Mouse (Mus musculus) regulatory T cell (primary cell): ENCODE data around the gene Trim24.

Experiments used
- in situ Hi-C: fragments of 300-600 bp; cut with MboI, MseI; formaldehyde crosslinking; loops from one replicate; pipeline ENCODE4 v1.15.1; 2025; ENCODE audit warnings: high pct_unique_total_duplicates

The Trim24 gene

GRCm38 (mm10) chr6:37863961-37864730 is 6.5 kb upstream of the Trim24 start:
- in situ Hi-C loops, result loop anchor here (10.0 kb wide), 1 partner anchor 671 kb away; the partner anchor contains the start of gene Fmc1

DNA sequence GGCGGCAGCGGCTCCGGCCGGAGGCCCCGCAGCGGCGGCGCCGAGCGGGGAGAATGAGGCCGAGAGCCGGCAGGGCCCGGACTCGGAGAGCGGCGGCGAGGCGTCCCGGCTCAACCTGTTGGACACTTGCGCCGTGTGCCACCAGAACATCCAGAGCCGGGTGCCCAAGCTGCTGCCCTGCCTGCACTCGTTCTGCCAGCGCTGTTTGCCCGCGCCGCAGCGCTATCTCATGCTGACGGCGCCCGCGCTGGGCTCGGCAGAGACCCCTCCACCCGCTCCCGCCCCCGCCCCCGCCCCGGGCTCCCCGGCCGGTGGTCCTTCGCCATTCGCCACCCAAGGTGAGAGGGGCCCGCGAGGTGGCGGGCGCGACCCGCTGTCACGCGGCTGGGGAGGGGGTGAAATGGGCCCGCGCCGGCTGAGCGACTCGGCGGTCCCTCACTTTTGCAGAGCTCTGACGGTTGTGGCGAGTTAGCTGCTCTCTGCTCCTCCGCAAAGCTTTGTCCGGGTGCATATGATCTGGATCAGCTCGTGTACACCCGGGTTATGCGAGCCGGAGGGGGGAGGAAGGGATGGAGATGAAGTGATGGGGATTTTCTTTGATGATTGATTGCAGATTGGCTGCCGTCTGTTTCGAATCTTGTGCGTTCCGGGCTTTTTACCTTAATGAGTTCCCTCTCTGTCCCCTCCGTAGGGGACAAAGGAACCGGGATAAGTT is 683 bp downstream of the Trim24 start:
- in situ Hi-C loops, result no loop called here

- in situ Hi-C loops, result no loop called here
Observed at GRCm38 (mm10) chr6:37872861-37873260, 2.2 kb downstream of the Trim24 start.

- in situ Hi-C loops, result no loop called here
Observed at GRCm38 (mm10) chr6:37873731-37874130, 3.1 kb downstream of the Trim24 start.

GRCm38 (mm10) chr6:37878206-37878605 is 7.6 kb downstream of the Trim24 start:
- in situ Hi-C loops, result no loop called here

DNA sequence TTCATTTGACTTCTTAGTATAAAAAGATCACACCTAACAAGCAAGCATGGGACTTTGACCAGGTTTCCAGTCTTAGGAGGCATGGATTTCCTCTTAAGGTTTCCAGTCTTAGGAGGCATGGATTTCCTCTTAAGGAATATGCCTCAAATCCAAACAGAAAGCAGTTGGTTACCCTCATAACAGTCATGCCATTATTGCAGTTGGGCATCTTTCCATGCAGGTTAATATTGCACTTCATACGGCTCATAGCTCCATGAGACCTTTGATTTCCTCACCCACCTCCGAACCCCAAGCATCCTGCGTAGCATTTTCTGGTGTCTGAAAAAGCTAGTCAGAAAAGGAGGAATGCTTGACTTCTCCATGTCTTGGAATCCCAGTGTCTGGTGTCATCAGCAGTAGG is 10.0 kb downstream of the Trim24 start:
- in situ Hi-C loops, result no loop called here

- in situ Hi-C loops, result no loop called here
Observed at GRCm38 (mm10) chr6:37893586-37893985, 23.0 kb downstream of the Trim24 start.

- in situ Hi-C loops, result no loop called here
Observed at GRCm38 (mm10) chr6:37895646-37896435, 25.2 kb downstream of the Trim24 start.

- in situ Hi-C loops, result no loop called here
Observed at GRCm38 (mm10) chr6:37900221-37900620, 29.6 kb downstream of the Trim24 start.

DNA sequence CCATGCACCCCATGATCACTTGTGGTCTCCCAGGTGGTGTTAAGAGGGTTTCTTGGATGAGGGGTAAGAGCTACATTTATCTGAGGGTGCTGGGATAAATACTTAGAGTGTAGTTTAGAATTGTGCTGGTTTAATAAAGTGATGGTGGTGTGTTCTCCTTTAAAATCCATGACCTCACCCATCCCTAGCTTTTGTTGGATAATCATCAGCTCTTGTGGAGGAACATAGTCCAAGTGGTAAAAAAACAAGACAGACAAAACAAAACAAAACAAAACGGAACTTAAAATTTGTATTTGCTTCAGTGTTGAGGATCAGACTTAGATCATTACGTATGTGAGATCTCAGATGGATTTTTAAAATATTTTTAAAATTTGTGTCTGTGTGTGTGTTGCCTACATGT is 31.2 kb downstream of the Trim24 start:
- in situ Hi-C loops, result no loop called here

DNA sequence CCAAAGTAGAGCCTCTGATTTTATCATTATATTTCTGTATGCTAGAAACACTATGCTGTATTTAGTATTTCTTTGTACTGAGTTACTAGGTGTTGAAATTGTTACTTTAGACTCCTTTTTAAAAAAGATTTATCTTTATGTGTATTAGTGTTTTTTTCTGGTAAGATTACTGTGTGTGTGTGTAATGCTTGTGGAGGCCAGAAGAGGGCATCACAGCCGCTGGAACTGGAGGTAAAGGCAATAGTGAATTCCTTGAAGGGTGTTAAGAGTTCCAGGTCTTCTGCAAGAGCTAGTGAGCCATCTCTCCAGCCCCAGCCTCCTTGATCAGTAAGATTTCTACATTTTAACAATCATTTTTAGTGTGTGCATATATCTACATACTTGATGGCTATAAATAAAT is 33.2 kb downstream of the Trim24 start:
- in situ Hi-C loops, result no loop called here

DNA sequence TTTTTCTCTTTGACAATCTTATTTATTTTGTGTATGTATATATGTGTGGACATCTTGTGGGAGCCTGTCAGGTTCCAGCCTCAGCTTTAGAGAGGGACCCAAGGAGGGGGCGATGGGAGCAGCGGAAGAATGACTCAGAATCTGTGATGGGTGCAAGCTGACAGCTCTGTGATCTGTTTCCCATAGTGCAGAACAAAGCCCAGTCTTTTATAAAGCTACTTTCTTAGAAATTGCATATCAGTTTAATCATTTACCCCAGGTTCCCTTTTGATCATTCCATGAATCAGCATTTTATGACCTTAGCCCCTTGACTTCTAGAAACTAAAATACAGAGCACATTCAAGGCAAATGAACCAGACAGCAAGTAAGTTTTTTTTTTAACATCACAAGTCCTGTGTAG is 42.9 kb downstream of the Trim24 start:
- in situ Hi-C loops, result no loop called here

DNA sequence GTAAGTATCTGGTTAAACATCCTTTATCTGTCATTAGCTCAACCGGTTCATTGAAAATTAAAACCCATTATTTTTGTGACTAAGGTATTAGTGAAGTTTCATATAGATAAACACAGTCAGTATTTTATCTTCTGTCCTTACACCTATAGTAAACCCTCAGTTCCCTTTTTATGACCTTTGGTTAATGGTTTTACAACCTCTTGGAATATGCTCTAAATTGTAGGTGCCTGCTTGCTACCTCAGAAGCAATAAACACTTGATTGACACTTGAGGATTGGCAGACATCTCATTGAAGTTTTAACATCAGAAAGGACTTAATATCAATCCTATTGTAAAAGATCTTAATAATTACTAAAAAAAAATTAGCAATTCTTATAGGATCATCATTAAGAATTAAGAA is 54.5 kb downstream of the Trim24 start:
- in situ Hi-C loops, result no loop called here

DNA sequence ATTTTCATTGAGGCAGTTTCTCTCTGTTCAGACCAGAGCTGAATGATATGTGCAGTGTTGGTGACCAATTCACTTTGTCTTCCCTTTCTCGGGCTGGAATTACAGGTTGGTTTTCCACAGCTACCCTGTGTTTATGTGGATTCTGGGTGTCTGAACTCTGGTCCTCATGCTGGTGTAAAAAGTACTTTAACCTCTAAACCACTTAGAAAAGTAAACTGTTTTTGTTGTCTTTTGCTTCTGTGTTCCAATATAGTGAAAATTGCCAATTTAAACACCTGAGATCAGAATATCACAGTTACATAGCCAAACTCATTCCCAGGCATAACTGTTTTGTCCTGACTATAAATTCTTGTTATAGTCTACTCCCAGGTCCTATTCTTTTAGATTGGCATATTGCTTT is 56.1 kb downstream of the Trim24 start:
- in situ Hi-C loops, result no loop called here

DNA sequence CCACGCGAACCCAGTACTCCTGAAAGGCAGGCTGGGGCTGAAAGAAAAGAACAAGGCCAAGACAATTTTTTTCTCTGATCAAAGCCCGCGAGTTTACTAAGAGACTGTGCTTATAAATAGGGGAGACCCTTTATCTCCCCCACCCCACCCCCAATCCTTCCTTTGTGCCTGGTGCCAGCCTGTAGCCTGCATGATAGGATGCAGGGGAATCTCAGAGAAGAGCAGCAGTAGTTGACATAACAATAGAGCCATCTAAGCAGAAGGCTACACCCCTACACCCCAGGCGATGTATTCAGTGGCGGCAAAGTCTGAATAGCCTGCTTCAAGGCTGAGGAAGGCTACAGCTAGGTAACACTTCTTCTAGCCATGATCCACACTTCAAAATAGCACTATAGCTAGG is 65.9 kb downstream of the Trim24 start:
- in situ Hi-C loops, result no loop called here

- in situ Hi-C loops, result no loop called here
Observed at GRCm38 (mm10) chr6:37951306-37951705, 80.7 kb downstream of the Trim24 start.

DNA sequence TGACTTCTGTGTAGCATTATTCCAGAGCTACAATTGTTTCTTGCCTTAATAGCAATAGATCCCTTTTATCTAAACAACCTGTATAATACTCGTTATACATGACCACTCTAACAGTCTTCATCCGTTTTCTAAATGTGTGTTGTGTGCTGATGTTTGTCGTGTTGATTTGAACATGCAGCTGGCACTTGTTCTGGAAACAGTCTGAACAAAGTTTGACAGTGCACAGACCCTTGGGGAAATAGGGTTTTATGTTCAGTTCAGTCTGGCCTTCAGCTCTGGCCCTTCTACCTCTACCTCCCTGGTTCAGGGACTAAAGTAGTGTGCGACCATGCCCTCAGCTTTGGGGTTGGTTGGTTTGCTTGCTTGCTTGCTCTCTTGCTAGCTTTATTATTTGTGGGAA is 96.8 kb downstream of the Trim24 start:
- in situ Hi-C loops, result no loop called here

DNA sequence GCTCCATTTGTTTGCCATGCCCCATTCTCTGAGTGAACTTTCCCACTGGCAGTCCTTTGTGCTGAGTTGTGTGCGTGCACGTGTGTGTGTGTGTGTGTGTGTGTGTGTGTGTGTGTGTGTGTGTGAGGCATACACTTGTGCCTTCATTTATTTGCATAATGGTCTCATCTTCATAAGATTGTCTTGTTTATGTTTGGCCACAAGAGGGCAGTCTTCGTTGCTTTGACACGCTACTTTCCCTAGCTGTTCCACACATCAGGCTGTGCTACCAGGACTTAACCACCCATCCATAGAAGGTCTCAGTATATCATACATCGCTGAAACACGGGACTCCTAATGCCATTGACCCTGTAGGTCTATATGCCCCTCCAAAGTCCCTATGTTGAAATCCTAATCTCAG is 136.8 kb downstream of the Trim24 start:
- in situ Hi-C loops, result no loop called here

- in situ Hi-C loops, result loop anchor here (10.0 kb wide), 1 partner anchor 1492 kb away; no protein-coding TSS in a partner anchor
Observed at GRCm38 (mm10) chr6:38012829-38013228, 142.2 kb downstream of the Trim24 start.
